Mouse (Mus musculus): Measurements from ENCODE around the gene Ppfibp2. TPM values are rescaled to one million over a fixed set of nuclear protein-coding genes. Genes with fewer than 3 reads are reported as not detected.

The Ppfibp2 gene
- polyA plus RNA-seq, 1 experiment from 2014 or later = 5.4 TPM

DNA sequence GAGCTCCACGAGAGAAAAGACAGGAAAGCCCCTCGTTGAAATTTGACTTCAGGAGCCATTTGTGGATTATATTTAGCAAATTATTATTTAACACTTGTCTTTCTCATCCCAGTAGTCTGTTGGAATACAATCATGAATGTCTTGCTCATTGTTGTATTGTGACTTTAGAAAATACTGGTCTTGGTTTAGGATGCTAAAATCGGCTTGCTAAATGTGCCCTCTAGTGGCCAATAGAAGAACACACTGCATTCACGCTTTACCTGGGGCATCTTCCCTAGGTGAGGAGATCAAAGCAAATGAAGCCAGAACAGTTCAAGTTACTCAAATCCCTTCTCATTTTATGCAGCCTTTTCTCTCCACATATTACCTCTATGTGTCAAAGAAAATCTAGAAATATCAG lies 184.6 kb downstream of the Ppfibp2 start:
- 38% methylated on average over 4 of the region's 4 CpGs for WGBS
- H3K27ac ChIP-seq (ENCODE audit: low read depth) = no peak overlapping the region

DNA sequence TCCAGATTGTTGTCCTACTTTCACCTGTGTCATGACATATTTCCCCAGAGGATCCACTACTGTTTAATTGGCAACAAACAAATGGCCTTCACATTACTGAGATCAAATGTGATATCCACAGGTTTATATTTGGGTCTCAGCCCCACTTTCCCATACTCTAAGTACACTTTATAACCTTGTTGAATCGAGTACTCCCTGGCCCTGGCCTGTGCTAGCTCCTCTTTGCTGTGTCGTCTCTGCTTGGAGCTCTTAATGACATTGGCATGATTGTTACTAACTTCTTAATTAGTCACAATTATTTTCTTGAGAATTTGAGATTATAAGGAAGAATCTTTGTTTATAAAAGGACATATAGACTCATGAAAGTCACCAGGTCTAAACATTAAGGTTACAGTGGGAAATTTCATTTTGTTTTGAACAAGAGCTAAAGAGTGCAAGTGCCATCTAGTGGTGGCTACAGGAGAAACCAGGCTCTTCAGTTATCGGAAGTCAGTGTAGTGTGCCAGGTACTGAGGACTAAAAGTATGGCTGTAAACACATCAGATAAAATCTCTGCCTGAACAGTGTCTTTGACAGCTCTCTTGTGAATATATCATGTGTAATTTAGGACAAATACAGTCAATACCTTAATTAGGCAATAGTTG lies 193.1 kb downstream of the Ppfibp2 start:
- no peaks in the 10 kb centered on the region for H3K9me3 ChIP-seq (ENCODE audit: low read depth, low read length)
- peak; percentile 66 for TF ChIP-seq CTCF (IDR thresholded peaks at IDR 0.05; ENCODE audit: low read depth)
- no peak overlapping the region for H3K4me3 ChIP-seq (ENCODE audit: low read depth, low read length)
- DNase-seq (peak; percentile 61), ATAC-seq (ENCODE audit: insufficient read depth) (no peak)
- no peaks in the 10 kb centered on the region for H3K27me3 ChIP-seq (ENCODE audit: insufficient read depth, low read length)
- WGBS = 46% methylated on average over 3 of the region's 3 CpGs
- no peak overlapping the region for H3K4me2 ChIP-seq
- no peaks in the 10 kb centered on the region for H3K36me3 ChIP-seq (ENCODE audit: insufficient read depth)
- no peaks in the 10 kb centered on the region for H3K4me1 ChIP-seq (ENCODE audit: insufficient read depth)
- no peak overlapping the region for H3K9ac ChIP-seq
- H3K27ac ChIP-seq (ENCODE audit: low read depth) = no peak overlapping the region

More for the DNA sequence above, 184.6 kb downstream of the Ppfibp2 start:
- no peak for ATAC-seq (ENCODE audit: insufficient read depth)
- no peak overlapping the region for H3K4me3 ChIP-seq (ENCODE audit: low read depth, low read length)
- no peaks in the 10 kb centered on the region for H3K27me3 ChIP-seq (ENCODE audit: insufficient read depth, low read length)
- no peak overlapping the region for H3K4me2 ChIP-seq
- H3K9me3 ChIP-seq (ENCODE audit: low read depth, low read length) = no peaks in the 10 kb centered on the region
- H3K36me3 ChIP-seq (ENCODE audit: insufficient read depth) = no peaks in the 10 kb centered on the region
- peak; percentile 52 for DNase-seq
- H3K9ac ChIP-seq = no peak overlapping the region
- TF ChIP-seq CTCF (IDR thresholded peaks at IDR 0.05; ENCODE audit: low read depth) = peak; percentile 77
- no peaks in the 10 kb centered on the region for H3K4me1 ChIP-seq (ENCODE audit: insufficient read depth)

DNA sequence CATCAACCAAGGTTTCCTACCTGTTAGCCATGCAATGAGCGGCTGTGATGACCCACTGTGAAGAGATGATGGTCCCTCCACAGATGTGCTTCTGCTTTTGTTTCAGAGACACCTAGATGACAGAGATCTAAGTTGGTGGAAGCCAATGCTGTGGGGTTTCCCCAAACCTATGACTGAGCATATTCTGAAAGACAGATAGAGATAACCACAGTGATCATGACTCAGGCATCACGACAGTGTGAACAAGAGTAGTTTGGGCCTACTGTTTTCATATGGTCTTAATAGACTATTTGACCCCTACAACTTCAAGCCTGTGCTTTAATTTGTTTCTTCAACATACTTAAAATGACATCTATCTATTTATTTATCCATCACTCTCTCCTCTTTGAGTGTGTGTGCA lies 201.5 kb downstream of the Ppfibp2 start:
- Histone ChIP-seq H3K4me2 (no peak overlapping the region), H3K9me3 (ENCODE audit: low read depth, low read length) (no peaks in the 10 kb centered on the region), H3K4me1 (ENCODE audit: insufficient read depth) (no peaks in the 10 kb centered on the region), H3K4me3 (ENCODE audit: low read depth, low read length) (no peak overlapping the region), H3K27me3 (ENCODE audit: insufficient read depth, low read length) (no peaks in the 10 kb centered on the region), H3K27ac (ENCODE audit: low read depth) (no peak overlapping the region), H3K36me3 (ENCODE audit: insufficient read depth) (no peaks in the 10 kb centered on the region), H3K9ac (no peak overlapping the region)
- TF ChIP-seq CTCF (IDR thresholded peaks at IDR 0.05; ENCODE audit: low read depth) = no peak
- WGBS = 89% methylated on average over 2 of the region's 2 CpGs
- DNase-seq (no peak), ATAC-seq (ENCODE audit: insufficient read depth) (no peak)

Other genes starting within 250 kb of the Ppfibp2 start
- 1.7 and 2.5 TPM in 2 replicates for gene Syt9, start 224.5 kb upstream of the Ppfibp2 start, polyA plus RNA-seq (2014; fragmentation: Nextera tagmentation; extraction: Ambion mirVana)
- 14.5 and 15.6 TPM in 2 replicates for gene Olfml1, start 27.8 kb upstream of the Ppfibp2 start, polyA plus RNA-seq (2014; fragmentation: Nextera tagmentation; extraction: Ambion mirVana)
- gene 5330417H12Rik, start 30.0 kb downstream of the Ppfibp2 start, polyA plus RNA-seq (2014; fragmentation: Nextera tagmentation; extraction: Ambion mirVana) = not detected in 2 replicates
- 0.14 and 0.18 TPM in 2 replicates for gene Cyb5r2, start 162.8 kb downstream of the Ppfibp2 start, polyA plus RNA-seq (2014; fragmentation: Nextera tagmentation; extraction: Ambion mirVana)
- not detected in 2 replicates for gene Ovch2, start 206.0 kb downstream of the Ppfibp2 start, polyA plus RNA-seq (2014; fragmentation: Nextera tagmentation; extraction: Ambion mirVana)
- gene Olfr467, start 217.1 kb downstream of the Ppfibp2 start, polyA plus RNA-seq (2014; fragmentation: Nextera tagmentation; extraction: Ambion mirVana) = not detected in 2 replicates
- not detected in 2 replicates for gene Olfr469, start 230.3 kb downstream of the Ppfibp2 start, polyA plus RNA-seq (2014; fragmentation: Nextera tagmentation; extraction: Ambion mirVana)